Mouse (Mus musculus) Muller cell, postnatal 12 days (primary cell): ENCODE results near the gene Kdr.

Experiments
- DNase-seq: peaks from one replicate; pipeline ENCODE4 v3.0.0-alpha.2; 2015; ENCODE audit errors: inconsistent ontology term

Gene Kdr

DNA sequence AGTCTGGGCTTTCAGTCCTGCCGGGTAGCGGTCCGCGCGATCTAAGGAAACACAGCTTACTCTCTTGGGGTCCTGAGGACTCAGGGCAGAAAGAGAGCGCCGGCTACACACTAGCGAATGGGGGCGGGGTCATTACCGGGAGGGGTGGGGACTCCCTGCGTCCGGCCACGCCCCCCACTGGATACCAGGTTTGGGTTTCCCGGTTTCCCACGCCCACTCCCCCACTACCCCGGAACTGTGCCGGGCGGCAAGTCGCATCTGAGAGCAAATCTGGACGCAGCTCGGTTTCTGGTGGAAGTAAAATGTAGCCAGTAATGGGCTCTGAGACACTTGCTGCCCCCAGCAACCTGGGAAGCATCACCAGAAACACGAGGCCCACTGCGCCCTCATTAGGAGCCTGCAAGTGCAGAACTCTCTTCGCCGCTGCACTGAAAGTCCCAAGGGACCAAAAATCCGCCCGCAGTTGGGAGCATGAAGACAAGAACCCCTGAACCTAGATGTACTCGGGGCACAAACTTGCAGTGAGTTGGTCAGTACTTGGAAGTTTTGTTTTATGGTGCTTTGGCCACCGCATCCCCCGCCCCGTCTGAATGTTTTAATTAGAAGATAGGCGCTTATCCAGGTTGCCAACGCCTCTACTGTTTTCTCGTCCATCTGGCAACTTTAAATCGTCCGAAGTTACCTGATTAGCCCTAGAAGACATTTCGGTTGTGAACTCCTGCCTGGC is at the start of gene Kdr:
Gene Kdr, minus strand, starts transcription at position 85 of the 727 bp plus-strand sequence.
- DNase-seq, result peak; percentile 98

DNA sequence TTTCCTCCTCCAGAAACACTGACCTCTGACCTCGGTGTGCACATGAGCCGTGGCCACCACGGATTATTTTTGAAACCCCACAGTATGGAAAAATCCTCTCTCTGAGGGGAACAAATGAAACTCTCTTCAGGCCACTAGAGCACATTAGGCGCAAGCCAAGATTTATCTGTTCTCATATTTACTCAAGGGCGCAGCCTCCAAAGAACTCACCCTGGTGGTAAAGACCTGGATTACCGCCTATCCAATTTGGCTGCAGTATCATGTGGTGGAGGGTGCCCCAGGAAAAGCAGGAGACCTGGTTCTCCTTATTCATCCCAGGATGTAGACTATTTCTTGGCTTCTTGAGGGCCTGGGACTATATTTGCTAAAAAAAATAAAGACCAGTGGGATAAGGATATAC is 48.5 kb upstream of the Kdr start:
- DNase-seq, result no peak

DNA sequence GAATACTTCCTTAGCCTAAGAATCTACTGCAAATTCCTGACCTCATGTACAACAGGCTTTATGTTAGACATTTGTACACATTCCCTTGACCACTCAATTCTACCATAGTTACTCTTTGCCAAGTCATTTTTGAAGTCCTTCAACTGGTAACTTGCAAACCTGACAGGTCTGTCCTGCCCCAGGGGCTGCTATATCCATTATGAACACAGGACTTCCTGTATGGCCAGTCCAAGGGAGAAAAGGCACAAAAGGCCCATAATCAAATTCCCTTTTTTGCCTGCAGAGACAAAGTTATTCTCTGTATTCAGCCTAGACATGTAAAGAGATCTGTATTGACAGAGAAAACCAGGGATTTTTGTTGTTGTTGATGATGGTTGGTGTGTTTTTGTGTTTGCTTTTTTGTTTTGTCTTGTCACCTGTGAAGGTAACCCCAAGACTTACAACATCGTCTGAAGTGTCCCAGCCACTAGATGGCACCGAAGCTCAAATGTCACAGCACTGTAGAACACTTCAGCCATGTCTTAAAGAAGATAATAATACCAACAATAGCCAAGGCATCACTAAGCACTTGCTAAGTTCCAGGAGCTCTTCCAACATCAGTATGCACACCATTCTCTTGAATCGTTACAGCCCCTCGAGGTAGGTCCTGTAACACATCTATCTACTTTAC is 47.9 kb upstream of the Kdr start:
- no peak for DNase-seq

DNA sequence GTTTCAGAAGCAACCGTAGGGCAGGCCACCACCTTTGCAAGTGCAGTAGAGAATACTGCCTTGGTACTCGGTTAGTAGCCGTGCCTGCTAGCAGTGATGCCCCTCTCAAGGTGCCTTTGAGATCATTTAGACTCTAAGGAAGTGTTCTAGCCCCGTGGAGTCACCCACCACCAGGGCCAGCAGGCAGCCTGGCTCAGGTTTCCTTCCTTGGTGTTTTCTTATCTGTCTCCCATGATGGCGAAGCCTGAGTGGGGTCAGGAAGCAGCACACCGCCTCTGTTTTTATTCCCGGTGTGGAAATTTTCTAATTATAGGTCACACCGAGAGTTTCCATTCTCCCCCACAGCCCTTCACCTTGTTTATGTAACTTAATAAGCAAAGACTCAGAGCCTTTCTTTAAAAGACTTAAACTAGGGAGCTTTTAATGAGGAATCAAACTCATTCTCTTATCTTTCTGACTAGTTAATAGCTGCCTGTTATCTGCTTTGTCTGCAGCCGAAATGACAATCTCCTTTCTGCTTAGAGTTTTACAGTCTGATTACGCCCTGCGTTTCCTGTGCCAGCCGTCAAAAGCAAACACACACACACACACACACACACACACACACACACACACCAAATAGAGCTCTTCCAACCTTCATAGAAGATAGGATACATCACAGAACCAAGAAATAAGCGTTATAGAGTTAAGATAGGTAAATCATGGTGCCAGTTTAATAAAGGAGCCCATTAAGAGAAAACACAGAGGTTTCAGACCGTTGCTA is 44.9 kb upstream of the Kdr start:
- no peak for DNase-seq

DNA sequence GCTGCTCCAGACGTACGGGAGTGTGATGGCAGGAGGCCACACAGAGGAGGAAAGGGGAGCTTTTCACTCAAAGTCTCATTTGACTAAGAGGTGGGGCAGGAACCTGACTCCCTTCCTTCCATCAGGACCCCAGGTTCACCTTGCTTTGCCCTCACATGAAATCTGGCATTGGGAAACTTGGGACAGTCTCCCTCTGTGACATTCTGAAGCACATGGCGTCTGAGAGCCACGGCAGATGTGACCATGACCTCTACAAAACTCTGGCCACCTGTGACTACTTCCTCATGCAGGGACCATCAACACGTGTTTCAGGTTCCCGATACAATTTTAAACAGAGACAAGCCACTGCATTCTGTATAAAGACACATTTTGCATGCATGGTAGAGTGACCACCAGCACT is 44.2 kb upstream of the Kdr start:
- DNase-seq, result no peak

DNA sequence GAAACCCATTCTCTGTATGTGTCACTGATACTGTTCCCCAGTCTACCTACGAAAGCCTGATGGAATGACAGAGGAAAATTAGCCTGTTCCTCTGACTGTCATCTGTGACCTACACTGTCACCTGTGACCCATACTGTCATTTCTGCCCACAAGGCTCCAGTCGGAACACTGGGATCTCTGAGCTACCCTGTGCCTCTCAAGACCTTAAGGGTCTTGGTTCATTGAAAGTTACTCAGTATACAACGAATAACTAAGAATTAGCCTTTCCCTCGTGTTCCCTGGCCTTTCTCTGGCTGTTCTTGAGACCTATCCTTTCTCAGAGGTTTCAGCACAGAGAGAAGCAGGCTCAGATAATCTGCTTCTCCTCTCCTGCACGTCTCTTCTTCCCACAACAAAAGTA is 40.1 kb upstream of the Kdr start:
- DNase-seq, result no peak

DNA sequence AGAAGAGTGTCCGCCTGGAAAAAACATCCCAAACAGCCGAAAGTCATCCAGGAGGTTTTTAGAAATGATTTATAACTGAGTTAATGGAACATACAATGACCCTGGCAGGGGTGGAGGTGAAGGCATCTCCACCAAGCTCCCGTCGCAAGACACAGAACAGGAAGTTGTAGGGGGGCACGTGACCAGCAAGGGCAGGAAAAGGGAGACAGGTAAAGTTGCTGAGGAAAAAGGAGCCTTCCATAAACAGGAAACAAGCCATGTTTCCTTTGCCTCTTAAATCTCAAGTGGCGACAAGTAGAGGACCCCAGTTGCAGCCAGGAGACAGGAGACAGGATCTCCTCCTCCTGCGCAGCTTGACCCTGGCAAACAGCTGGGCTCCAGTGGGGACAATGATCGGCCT is 37.8 kb upstream of the Kdr start:
- DNase-seq, result no peak

DNA sequence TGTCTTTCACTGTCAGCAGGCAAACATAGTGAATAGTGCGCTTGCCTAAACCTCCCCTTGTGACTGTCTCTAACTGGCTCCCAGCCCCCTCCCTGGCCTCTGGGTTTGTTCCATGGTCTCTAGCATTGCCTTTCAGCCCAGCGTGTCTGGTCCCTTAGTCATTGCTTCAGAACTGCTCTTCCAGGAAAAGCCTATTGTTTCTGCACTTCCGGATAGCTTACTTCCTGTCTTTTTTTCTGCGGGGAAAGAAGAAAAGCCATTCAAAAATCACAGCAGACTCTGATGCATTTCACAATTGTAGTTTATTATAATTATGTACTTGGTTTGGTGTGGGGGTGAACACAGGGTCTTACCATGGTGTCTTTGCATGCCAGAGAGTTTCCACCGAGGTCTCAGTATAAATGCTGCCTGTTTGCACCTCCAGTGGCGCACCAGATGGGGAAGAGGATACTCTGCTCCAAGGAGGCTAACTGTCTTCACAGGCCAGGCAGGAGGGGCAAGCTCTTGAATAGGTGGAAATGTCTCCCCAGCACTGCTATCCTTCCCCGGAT is 35.7 kb upstream of the Kdr start:
- DNase-seq, result peak; percentile 67

DNA sequence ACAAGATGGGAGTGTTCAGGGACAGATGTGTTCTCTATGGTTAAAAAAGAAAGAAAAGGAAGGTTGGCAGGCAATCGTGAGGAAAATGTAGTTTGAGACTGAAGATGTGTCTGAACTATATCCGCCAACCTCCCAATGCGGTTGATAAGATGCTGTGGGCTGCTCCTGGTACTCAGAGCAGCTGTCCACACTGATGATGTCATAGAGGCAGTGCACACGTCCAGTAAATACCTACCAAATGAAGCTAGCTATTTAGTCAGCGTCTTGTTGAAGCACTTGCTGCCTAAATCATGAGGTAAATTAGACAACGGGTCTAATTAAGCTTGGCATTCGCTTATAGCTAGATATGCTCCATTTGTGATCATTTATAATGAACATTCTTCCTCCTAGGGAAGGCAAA is 28.1 kb upstream of the Kdr start:
- peak; percentile 19 for DNase-seq

DNA sequence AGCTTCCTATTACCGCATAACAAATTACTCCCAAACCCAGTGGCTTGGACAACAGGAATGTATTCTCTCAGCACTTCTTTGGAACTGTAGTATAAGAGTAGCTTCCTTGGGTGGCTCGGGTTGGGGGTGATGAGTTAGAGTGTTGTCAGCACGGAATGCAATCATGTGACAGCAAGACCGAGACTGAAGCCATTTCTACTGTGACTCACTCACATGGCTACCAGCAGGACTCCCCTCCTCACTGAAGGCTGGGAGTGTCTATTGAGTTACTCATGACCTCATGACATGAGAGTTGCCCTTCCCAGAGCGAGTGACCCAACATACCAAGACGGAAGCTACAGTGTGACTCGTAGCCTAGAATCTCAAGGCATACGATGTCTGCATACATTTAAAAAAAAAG is 12.0 kb upstream of the Kdr start:
- DNase-seq, result peak; percentile 78

DNA sequence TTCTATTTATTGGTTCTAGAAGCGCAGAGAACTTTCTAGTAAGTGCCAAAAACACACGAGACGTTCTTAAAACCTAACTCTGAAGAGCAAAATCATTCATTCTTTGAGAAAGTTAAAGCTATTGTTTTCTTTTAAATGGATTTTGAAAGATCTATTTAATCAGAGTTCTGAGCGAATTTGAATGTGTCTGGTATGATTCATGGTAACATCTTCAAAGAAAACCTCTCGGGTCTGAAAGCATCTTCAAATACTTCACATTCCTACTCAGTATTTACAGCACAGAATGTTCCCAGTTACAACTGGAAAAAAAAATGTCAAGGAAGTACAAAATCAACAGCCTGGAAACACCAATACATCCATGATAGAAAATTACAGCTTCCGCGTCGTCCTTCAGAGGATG is 9.3 kb upstream of the Kdr start:
- DNase-seq, result peak; percentile 66

DNA sequence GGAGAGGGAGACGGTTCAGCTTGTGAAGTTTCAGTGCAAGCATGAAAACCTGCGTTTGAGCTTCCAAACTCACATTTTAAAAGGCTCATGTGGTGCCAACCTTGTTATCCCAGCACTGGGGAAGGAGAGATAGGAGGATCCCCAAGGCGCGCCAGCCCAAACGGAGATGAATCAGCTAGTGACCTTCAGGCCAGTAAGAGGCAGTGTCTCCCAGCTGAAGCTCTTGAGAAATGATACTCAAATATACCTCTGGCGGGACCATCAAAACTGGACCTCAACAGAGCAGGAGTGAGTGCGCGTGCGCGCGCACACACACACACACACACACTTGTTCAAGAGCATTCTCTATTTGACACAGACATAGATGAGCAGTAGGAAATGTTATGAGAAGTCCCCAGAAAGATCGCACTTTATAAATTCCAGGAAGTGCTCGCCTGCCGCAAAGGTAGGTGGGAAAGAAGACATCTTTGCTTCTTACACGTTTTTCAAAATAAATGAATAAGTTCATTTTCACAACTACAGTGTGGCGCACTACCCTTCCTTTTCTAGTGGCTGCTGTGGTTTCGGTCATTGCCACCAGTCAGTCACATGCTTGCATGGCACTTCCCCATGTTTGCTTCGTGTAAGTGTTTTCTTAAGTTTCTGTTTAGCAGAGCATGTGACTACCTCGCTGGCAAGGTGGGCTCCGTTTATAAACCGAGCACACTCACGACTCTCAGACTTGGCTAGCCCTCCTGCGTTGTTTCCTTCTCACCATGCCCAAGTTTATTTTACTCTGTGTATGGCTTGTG is 2.5 kb upstream of the Kdr start:
- DNase-seq, result peak; percentile 27

DNA sequence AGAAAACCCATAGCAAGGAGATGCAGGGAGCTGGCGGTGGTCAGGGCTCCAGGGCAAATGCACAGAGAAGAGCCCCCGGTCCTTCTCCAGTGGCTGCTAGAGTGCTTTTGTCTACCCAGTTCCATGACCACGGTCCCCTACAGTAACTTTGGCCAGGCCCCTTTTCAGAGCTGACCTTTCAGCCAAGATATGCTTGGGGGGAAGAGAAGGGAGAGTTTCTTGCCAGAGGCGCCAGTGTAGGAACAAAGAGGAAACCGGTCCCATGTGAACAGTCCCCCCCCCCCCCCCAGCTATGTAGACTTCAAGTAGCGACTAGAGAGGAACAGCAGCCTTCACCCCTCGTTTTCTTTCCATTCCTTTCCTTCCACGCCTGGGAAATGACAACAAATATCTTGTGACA is 850 bp upstream of the Kdr start:
- peak; percentile 49 for DNase-seq

DNA sequence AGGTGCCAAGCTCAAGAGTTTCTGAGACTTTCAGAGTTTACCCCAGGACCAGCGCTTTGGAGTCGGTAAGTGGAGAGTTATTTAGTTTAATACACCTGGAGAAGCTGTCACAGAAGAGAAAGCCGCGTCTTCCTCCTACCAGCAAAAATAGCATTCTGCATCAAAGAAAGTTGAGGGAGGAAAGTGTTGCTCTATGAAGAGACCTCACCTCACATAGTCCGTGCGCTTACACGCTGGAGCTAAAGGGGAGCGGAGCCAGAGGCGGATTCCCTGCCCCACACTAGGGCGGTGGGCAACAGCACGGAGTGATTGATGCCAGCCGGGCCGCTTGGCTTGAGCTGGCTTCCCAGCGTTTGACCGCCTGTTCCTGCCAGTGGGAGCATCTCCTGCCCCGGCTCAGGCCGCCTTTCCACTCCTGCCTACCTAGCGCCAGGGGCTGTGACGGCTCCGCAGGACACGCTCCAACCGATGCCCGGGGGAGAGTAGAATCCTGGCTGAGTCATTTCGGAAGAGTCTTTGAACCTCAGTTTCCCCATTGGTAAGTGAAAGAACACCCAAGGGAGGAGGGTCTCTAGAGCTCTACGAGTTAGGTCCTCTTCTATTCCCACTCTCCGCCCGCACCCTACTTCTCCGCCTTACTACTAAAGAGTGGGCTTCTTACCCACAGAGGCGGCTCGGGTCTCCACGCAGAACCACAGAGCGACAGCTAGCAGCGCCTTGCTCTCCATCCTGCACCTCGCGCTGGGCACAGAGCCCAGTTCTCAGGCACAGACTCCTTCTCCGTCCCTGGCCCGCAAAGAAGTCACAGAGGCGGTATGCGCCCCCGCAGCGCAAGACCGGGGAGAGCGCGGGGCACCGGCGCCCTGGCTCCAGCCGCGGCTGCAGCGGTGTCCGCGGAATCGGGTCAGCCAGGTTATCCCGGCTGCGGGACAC is 551 bp downstream of the Kdr start:
- DNase-seq, result no peak

DNA sequence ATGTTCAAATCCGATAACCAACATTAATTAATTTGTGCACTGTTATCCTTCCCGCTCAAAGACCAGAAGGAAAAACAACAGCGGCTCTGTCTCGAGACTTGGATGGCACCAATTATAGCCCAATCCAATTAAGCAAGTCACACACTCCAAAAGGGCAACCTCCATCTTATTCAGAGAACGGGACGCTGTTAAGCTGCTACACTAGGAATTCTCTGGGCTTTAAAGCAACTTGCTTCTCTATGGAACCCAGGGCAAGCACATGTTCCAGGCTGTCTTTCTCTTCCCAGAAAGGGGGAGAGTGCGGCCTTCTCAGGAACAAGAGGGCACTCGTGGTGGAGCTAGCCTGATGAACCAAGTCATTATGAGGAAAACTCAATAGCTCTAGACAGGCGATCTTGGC is 1.6 kb downstream of the Kdr start:
- DNase-seq, result peak; percentile 66

DNA sequence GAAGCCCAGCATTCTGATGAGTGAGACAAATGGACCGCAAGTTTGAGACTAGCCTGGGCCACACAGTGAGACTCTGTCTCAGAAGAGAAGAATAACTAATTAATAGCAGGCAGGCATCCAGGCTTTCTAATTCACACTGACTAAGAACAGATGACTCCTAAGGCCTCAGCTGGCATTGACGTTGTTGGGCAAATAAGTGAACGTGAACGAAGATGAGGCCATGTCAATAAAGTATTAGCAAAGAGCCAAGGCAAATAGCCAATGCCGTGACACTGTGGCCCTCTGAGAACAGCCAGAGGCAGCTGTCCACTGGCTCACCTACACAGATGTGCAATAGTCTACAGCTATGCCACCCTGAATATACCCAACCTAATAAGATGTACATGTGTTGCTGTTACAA is 2.9 kb downstream of the Kdr start:
- peak; percentile 75 for DNase-seq

DNA sequence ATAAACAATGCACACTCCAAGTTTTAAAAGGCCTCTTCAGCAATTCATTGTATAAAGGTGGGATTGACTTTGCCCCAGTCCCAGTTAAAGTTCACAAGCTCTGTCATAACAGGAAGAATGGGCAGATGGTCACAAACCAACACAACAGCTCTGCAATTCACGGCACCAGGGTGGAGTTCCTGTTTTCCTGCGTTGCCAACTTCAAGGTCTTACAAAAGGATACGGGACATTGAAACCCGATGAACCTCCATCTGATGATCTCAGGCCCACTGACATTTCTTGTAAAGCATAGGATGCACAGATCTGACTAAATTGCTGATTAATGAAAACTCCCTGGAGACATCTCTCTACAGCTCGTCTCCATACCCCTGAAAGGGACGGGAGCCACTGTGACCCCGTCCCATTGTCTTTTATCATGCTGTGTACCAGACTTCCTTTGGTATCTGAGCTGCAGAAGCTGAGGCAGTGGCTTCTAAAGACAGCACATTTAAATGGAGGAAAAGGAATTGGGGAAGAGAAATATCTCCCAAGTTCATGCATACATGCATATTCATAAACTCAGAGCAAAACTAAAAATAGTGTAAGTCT is 3.6 kb downstream of the Kdr start:
- peak; percentile 28 for DNase-seq

DNA sequence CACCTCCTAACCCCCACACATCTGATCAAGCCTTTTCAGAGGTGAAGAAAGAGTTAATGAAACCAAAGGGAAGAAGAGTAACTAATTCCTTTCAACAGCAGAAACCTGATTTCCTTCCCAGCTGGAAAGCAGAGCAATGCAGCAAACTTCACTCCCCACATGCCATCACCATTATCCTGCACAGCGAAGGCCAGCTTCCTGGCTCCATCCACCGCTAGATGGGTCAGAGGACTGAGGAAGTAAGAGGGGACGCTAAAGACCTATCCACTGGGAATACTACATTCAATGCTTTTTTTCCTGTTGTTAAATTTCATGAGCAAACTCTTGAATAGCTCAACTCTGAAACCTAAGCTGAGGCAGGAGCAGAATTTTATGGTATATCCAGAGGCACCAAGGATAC is 8.4 kb downstream of the Kdr start:
- no peak for DNase-seq

DNA sequence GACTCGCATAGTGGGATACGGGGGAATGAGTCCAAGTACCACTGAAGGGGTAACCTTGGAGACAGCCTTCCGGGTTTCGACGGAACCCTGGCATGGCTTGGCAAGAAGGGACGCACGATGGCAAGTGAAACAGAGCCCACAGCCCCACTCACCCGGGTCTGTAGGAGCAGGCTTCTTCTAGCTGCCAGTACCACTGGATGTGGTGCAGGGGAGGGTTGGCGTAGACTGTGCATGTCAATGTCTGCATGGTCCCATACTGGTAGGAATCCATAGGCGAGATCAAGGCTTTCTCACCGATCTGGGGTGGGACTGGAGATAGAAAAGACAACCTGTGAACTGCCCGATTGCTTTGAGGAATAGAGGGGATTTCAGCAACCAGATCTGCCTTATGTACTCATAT is 15.7 kb downstream of the Kdr start:
- DNase-seq, result no peak

DNA sequence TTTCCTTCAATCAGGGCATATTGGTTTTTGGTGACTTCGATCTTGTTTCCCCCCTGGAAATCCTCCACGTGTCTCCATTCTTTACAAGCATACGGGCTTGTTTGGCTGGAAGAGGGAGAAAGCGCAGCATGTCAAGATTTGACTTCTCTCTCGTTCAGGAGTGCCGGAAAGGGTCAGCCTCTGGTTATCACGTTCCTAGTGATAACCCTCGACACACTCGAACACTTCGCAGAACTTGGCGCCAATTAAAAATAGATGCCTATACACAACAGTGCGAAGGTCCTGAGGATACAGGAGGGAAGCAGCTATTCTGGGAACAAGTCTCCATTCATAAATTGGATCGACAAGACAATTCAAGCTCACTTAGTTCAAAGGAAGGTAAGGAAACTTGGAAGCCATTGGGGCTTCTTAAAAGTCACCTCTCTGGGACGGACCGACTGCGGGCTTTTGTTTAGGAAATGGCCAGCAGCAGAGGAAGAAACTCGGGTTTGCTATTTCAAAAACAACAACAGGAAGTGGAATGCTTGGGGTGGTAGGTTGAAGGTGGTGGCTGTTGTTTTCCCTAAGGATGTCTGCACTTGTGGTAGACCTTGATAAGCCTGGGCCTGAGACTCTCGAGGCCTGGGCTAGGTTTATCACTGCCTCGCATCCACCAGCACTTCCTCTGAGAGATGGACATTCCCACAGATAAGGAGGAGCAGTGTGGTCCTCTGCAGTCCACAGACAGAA is 16.4 kb downstream of the Kdr start:
- DNase-seq, result no peak
